Mouse (Mus musculus) right cerebral cortex, adult 18-20 months (tissue): ENCODE measurements around the gene Gm11032.
"Not testable (repeated sequence)": the region's sequence is repeated elsewhere in the genome, so short reads cannot be mapped to it uniquely, and the experiment has no call there.

ENCODE experiments used
- DNase-seq: peaks from one replicate; pipeline ENCODE4 v3.0.0; 2022; ENCODE audit warnings: mixed read lengths

Gene Gm11032

GRCm38 (mm10) chr11:4627636-4628035 is 7.8 kb downstream of the Gm11032 start:
- DNase-seq = no peak

GRCm38 (mm10) chr11:4629861-4630280 is 10.0 kb downstream of the Gm11032 start:
- DNase-seq = no peak

GRCm38 (mm10) chr11:4633420-4633819 is 13.6 kb downstream of the Gm11032 start:
- DNase-seq = no peak

- no peak for DNase-seq
Observed at GRCm38 (mm10) chr11:4634395-4634794, 14.5 kb downstream of the Gm11032 start.

GRCm38 (mm10) chr11:4636782-4637342 is 17.0 kb downstream of the Gm11032 start:
- no peak for DNase-seq

- peak; percentile 90 for DNase-seq
Observed at GRCm38 (mm10) chr11:4637534-4638234, 17.8 kb downstream of the Gm11032 start, which contains the start of gene Ascc2. TSS of gene Ascc2 (plus strand) at chr11:4637747.

- no peak for DNase-seq
Observed at GRCm38 (mm10) chr11:4638261-4638660, 18.4 kb downstream of the Gm11032 start.

- no peak for DNase-seq
Observed at GRCm38 (mm10) chr11:4641185-4641584, 21.3 kb downstream of the Gm11032 start.

GRCm38 (mm10) chr11:4643722-4644121 is 23.9 kb downstream of the Gm11032 start:
- DNase-seq = no peak

- not testable (repeated sequence) for DNase-seq
Observed at GRCm38 (mm10) chr11:4645180-4645579, 25.3 kb downstream of the Gm11032 start.

- DNase-seq = no peak
Observed at GRCm38 (mm10) chr11:4646409-4646808, 26.5 kb downstream of the Gm11032 start.

- DNase-seq = no peak
Observed at GRCm38 (mm10) chr11:4659818-4660217, 40.0 kb downstream of the Gm11032 start.

GRCm38 (mm10) chr11:4660309-4661025 is 40.6 kb downstream of the Gm11032 start:
- no peak for DNase-seq

GRCm38 (mm10) chr11:4661324-4661723 is 41.5 kb downstream of the Gm11032 start:
- peak; percentile 30 for DNase-seq

- DNase-seq = peak; percentile 23
Observed at GRCm38 (mm10) chr11:4661871-4662495, 42.1 kb downstream of the Gm11032 start.

GRCm38 (mm10) chr11:4662496-4662878 is 42.6 kb downstream of the Gm11032 start:
- peak; percentile 37 for DNase-seq
